Mouse (Mus musculus) liver, postnatal 0 days (tissue): Measurements from ENCODE around the gene Vmn2r99. TPM values are rescaled to one million over a fixed set of nuclear protein-coding genes. Genes with fewer than 3 reads are reported as not detected.

ENCODE experiments used
- ATAC-seq: fragments of 200-750 bp; cut with Nextera tagmentation; 2 replicates; pipeline ENCODE4 v1.8.0; 2017; ENCODE audit warnings: mild to moderate bottlenecking, moderate library complexity
- DNase-seq: peaks from one replicate; pipeline ENCODE4 v3.0.0-alpha.2; 2016
- H3K27ac ChIP-seq: fragments of 300-500 bp; sonication (generic); 2 replicates; pipeline ENCODE4 v1.5.1; 2014; ENCODE audit warnings: antibody characterized with exemption, moderate library complexity, mild to moderate bottlenecking, low read depth
- H3K27me3 ChIP-seq: fragments of 300-500 bp; sonication (generic); 2 replicates; pipeline ENCODE4 v1.6.1; 2014; ENCODE audit warnings: low read length, control low read depth, mixed read lengths; ENCODE audit not compliant: insufficient read depth
- H3K36me3 ChIP-seq: fragments of 300-500 bp; sonication (generic); replicated peaks from 2 replicates; pipeline ENCODE4 v1.6.1; 2014; ENCODE audit warnings: mild to moderate bottlenecking, control low read depth, low read length, moderate library complexity, mixed read lengths; ENCODE audit not compliant: insufficient read depth
- H3K4me1 ChIP-seq: fragments of 300-500 bp; sonication (generic); 2 replicates; pipeline ENCODE4 v1.6.1; 2014; ENCODE audit warnings: antibody characterized with exemption, mild to moderate bottlenecking, control low read depth; ENCODE audit not compliant: insufficient read depth
- H3K4me2 ChIP-seq: fragments of 300-500 bp; sonication (generic); 2 replicates; pipeline ENCODE4 v1.6.1; 2014; ENCODE audit warnings: low read depth, mild to moderate bottlenecking, low read length, moderate library complexity, mixed read lengths
- H3K4me3 ChIP-seq: fragments of 300-500 bp; sonication (generic); 2 replicates; pipeline ENCODE4 v1.5.1; 2014; ENCODE audit warnings: low read depth, low read length
- H3K9ac ChIP-seq: fragments of 300-500 bp; sonication (generic); replicated peaks from 2 replicates; pipeline ENCODE4 v1.6.1; 2014; ENCODE audit warnings: mild to moderate bottlenecking, moderate library complexity
- H3K9me3 ChIP-seq: fragments of 300-500 bp; sonication (generic); 2 replicates; pipeline ENCODE4 v1.6.1; 2016; ENCODE audit warnings: mild to moderate bottlenecking, control low read depth, low read length, mixed read lengths
- CTCF ChIP-seq: sonication (generic); IDR thresholded peaks from 2 replicates; pipeline ENCODE4 v1.5.1; 2016; ENCODE audit warnings: antibody characterized with exemption, low read depth
- EP300 ChIP-seq: IDR thresholded peaks from 2 replicates; pipeline ENCODE4 v1.6.1; 2016; ENCODE audit warnings: antibody characterized with exemption, low read depth, mild to moderate bottlenecking
- WGBS: fragments of 180-500 bp; shearing (Covaris S2); extraction: QIAGEN DNeasy Blood & Tissue Kit; methylation state at CpG from one replicate; pipeline ENCODE4 v1.1.7; 2014; ENCODE audit not compliant: insufficient replicate concordance; 5-methylcytosine and 5-hydroxymethylcytosine counted together
- polyA plus RNA-seq: library from polyadenylated mRNA; unstranded; fragments of >200 nt; fragmentation: Nextera tagmentation; extraction: Ambion mirVana; gene quantifications from 2 replicates; pipeline ENCODE4 v1.2.1, GENCODE M21; 2015

Gene Vmn2r99
- polyA plus RNA-seq = not detected in 2 replicates

DNA sequence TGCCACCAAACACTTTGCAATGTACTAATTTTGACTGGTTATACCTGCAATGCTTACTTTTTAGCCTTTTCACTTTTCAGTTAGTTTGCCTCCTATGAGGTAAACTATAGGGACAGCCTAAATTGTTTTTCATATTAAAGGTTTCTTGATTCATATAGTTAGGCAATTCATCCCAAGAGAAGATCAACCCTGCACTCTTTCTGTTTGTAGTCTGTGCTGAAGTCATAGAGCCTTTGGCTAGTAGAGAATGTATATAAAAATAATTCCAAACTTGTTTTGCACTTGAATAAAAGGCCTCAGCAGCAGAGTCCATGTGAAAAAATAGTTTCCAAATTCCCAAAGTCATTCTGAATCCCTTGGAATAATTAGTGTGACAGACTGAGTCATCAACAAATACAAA is at the start of gene Vmn2r99:
Gene Vmn2r99 (plus strand): TSS at position 301 of the 400 bp plus-strand sequence.
- no peak for TF ChIP-seq EP300
- no peak for TF ChIP-seq CTCF
- no peaks in the 10 kb centered on the region for H3K9me3 ChIP-seq
- H3K36me3 ChIP-seq = no peaks in the 10 kb centered on the region
- DNase-seq (no peak), ATAC-seq (no peak)
- no peak within 1 kb of the TSS for H3K4me3 ChIP-seq
- no peak within 1 kb of the TSS for H3K4me2 ChIP-seq
- H3K27me3 ChIP-seq = no peaks in the 10 kb centered on the region
- H3K4me1 ChIP-seq = no peaks in the 10 kb centered on the region
- H3K27ac ChIP-seq = no peak within 1 kb of the TSS
- H3K9ac ChIP-seq = no peak within 1 kb of the TSS

DNA sequence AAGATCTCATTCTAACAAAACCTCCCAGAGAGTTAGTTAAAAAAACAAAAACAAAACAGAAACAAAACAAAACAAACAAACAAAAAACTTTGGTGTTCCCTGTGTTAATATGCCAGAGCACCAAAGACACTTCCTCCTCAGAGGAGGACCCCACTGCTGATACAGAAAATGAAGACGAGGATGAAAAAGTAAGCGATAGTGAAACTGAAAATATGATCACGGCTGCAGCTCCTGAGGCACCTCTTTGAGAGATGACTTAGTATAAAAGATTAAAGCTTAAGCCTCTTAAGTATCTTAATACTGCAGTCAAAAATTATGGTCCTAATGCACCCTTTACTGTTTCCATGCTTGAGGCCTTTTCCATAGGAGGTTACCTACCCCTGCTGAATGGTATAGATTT is 75.9 kb downstream of the Vmn2r99 start:
- TF ChIP-seq EP300 = no peak
- TF ChIP-seq CTCF = no peak
- Histone ChIP-seq H3K4me1 (no peaks in the 10 kb centered on the region), H3K27ac (no peak overlapping the region), H3K9ac (no peak overlapping the region), H3K9me3 (no peaks in the 10 kb centered on the region; the same call in 1 of the 2 replicates), H3K4me3 (no peak overlapping the region), H3K4me2 (no peak overlapping the region), H3K27me3 (no peaks in the 10 kb centered on the region), H3K36me3 (no peaks in the 10 kb centered on the region)
- WGBS = 85% methylated on average over 3 of the region's 3 CpGs
- DNase-seq (no peak), ATAC-seq (no peak)

DNA sequence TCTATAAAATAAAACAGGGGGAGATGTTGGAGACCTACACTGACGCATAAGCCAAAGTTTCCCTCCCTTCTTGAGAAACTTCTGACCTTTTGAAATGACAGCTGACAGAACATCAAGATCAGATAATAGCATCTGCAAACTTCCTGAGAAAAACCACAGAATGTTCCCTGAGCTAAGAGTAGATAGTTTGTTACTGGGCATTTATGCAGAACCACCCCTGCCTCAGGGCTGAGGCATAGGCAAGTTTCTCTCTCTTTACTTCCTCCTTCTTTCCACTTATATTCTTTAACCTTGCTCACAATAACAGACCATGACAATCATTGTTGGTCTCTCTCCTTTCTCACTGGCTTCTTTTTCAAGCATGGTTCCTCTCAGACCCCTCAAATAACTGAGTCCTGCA is 83.2 kb downstream of the Vmn2r99 start:
- TF ChIP-seq EP300 = no peak
- TF ChIP-seq CTCF = no peak
- H3K4me3 ChIP-seq = no peak overlapping the region
- no peaks in the 10 kb centered on the region for H3K36me3 ChIP-seq
- no peaks in the 10 kb centered on the region for H3K27me3 ChIP-seq
- 85% methylated on average over 1 of the region's 1 CpGs for WGBS
- H3K9ac ChIP-seq = no peak overlapping the region
- DNase-seq (no peak), ATAC-seq (no peak)
- H3K4me1 ChIP-seq = no peaks in the 10 kb centered on the region
- H3K9me3 ChIP-seq = no peaks in the 10 kb centered on the region
- H3K4me2 ChIP-seq = no peak overlapping the region
- no peak overlapping the region for H3K27ac ChIP-seq

Other genes starting within 250 kb of the Vmn2r99 start
- gene Vmn2r100, start 142.8 kb downstream of the Vmn2r99 start, polyA plus RNA-seq = not detected in 2 replicates
- not detected in 2 replicates for gene Vmn2r101, start 215.3 kb downstream of the Vmn2r99 start, polyA plus RNA-seq